Mouse (Mus musculus): ENCODE results near the gene Golga5.
A peak's percentile ranks its signal among the peaks of the same experiment; 100 is the strongest.

Golga5 gene

GRCm38 (mm10) chr12:102468894-102469764 is at the start of gene Golga5:
Golga5 (plus strand) TSS chr12:102469135.
- DNase-seq (ENCODE audit: low spot score in 2 of 2), result peak; percentile 93 to 95

- DNase-seq (ENCODE audit: low spot score in 2 of 2), result peak in 1 of 2 experiments; percentile 5
Measured at GRCm38 (mm10) chr12:102419544-102419943, 49.4 kb upstream of the Golga5 start.

- DNase-seq (ENCODE audit: low spot score in 2 of 2), result no peak
Measured at GRCm38 (mm10) chr12:102420168-102420890, 48.6 kb upstream of the Golga5 start.

- peak; percentile 47 to 57 for DNase-seq (ENCODE audit: low spot score in 2 of 2)
Measured at GRCm38 (mm10) chr12:102422065-102422464, 46.9 kb upstream of the Golga5 start.

GRCm38 (mm10) chr12:102422623-102423320 is 46.2 kb upstream of the Golga5 start:
- DNase-seq (ENCODE audit: low spot score in 2 of 2), result no peak

GRCm38 (mm10) chr12:102423625-102424024 is 45.3 kb upstream of the Golga5 start:
- DNase-seq (ENCODE audit: low spot score in 2 of 2), result no peak

- DNase-seq (ENCODE audit: low spot score in 2 of 2), result no peak
Measured at GRCm38 (mm10) chr12:102424456-102424855, 44.5 kb upstream of the Golga5 start.

GRCm38 (mm10) chr12:102425048-102425578 is 43.8 kb upstream of the Golga5 start:
- DNase-seq (ENCODE audit: low spot score in 2 of 2), result no peak

GRCm38 (mm10) chr12:102426285-102426684 is 42.6 kb upstream of the Golga5 start:
- DNase-seq (ENCODE audit: low spot score in 2 of 2), result no peak

GRCm38 (mm10) chr12:102429656-102430055 is 39.3 kb upstream of the Golga5 start:
- no peak for DNase-seq (ENCODE audit: low spot score in 2 of 2)

GRCm38 (mm10) chr12:102430228-102430627 is 38.7 kb upstream of the Golga5 start:
- DNase-seq (ENCODE audit: low spot score in 2 of 2), result no peak

GRCm38 (mm10) chr12:102432238-102432637 is 36.7 kb upstream of the Golga5 start:
- DNase-seq (ENCODE audit: low spot score in 2 of 2), result no peak

GRCm38 (mm10) chr12:102434107-102434506 is 34.8 kb upstream of the Golga5 start:
- no peak for DNase-seq (ENCODE audit: low spot score in 2 of 2)

- no peak for DNase-seq (ENCODE audit: low spot score in 2 of 2)
Measured at GRCm38 (mm10) chr12:102436939-102437526, 31.9 kb upstream of the Golga5 start.

GRCm38 (mm10) chr12:102437952-102438351 is 31.0 kb upstream of the Golga5 start:
- no peak for DNase-seq (ENCODE audit: low spot score in 2 of 2)

GRCm38 (mm10) chr12:102438983-102439631 is 29.8 kb upstream of the Golga5 start:
- DNase-seq (ENCODE audit: low spot score in 2 of 2), result no peak

- peak; percentile 99 for DNase-seq (ENCODE audit: low spot score in 2 of 2)
Measured at GRCm38 (mm10) chr12:102439632-102440023, 29.3 kb upstream of the Golga5 start, which contains the start of gene Lgmn. Lgmn (minus strand) TSS chr12:102439813.

- no peak for DNase-seq (ENCODE audit: low spot score in 2 of 2)
Measured at GRCm38 (mm10) chr12:102440551-102440950, 28.4 kb upstream of the Golga5 start.

GRCm38 (mm10) chr12:102441141-102441540 is 27.8 kb upstream of the Golga5 start:
- no peak for DNase-seq (ENCODE audit: low spot score in 2 of 2)

- no peak for DNase-seq (ENCODE audit: low spot score in 2 of 2)
Measured at GRCm38 (mm10) chr12:102442639-102443038, 26.3 kb upstream of the Golga5 start.

- no peak for DNase-seq (ENCODE audit: low spot score in 2 of 2)
Measured at GRCm38 (mm10) chr12:102443676-102444075, 25.3 kb upstream of the Golga5 start.
